In the genomic region with DNA sequence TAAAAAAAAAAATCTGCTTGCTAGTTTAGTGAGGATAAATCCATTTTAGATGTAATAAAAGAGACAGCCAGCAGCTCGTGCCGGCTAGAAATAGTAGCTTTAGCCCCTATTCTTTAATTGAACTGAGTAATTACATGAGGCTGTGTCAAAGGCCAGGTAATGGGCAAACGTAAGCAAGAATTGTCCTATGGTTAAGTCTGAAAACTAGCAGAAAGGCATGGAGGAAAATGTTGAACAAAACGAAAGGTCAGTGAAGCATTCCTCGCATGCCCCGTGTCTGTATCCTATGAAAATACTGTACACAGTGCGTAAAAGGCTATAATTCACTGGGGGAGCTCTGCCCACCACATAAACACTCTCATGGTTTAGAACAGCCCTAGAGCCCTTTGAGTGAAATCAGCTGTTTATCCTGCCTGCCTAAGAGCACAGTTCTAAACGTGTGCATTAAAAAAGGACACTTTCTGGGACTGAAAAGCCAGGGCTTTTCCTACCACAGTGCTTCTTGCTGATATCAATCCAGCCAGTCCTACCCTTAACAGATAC, we compare ENCODE assay signal across 18 mouse cellular contexts.
A peak's percentile ranks its signal among the peaks of the same experiment; 100 is the strongest.
DNase-seq lines count a peak whose midpoint lies in the region; ATAC-seq and TF ChIP-seq lines count a peak whose summit lies in the region.
"Had no signal": no experiment of that assay in that cellular context is flagged by ENCODE, and none has a peak within 500 bp of the region (broad histone marks: within the 10 kb centered on the region; RNA-seq: fewer than 3 reads in every experiment).

No protein-coding gene starts in this region.

- 73% methylated on average over 8 of the region's 8 CpGs for WGBS in forebrain, embryonic 16.5 days
- 78% methylated on average over 8 of the region's 8 CpGs for WGBS in forebrain, embryonic 12.5 days
- 30% methylated on average over 8 of the region's 8 CpGs for WGBS in kidney, embryonic 14.5 days
- WGBS in intestine, embryonic 14.5 days = 22% methylated on average over 8 of the region's 8 CpGs
- WGBS in limb, embryonic 14.5 days = 27% methylated on average over 8 of the region's 8 CpGs

- no peaks in the 10 kb centered on the region for H3K27me3 ChIP-seq in forebrain, embryonic 16.5 days (replicated peaks; ENCODE audit: control insufficient read depth, insufficient read depth, low read length)
- no peaks in the 10 kb centered on the region for H3K27me3 ChIP-seq in forebrain, embryonic 12.5 days
- H3K27me3 ChIP-seq in kidney, embryonic 14.5 days (ENCODE audit: control insufficient read depth, insufficient read depth, low read length) = no peaks in the 10 kb centered on the region
- H3K27me3 ChIP-seq in intestine, embryonic 14.5 days (replicated peaks; ENCODE audit: control insufficient read depth, insufficient read depth, low read length) = no peaks in the 10 kb centered on the region
- H3K27me3 ChIP-seq in limb, embryonic 14.5 days (ENCODE audit: control insufficient read depth, insufficient read depth, low read length) = no peaks in the 10 kb centered on the region
- H3K27me3 ChIP-seq: neural tube, embryonic 12.5 days had no signal

- no peak for DNase-seq in kidney, adult 18-20 months
- peak; percentile 65 for DNase-seq in intestine, embryonic 14.5 days (ENCODE audit: low spot score)
- DNase-seq in limb, embryonic 14.5 days (ENCODE audit: low spot score) = no peak
- DNase-seq in adrenal gland, adult 18-20 months (ENCODE audit: low spot score in 2 of 2) = no peak
- DNase-seq in gastrocnemius, adult 8-10 months (ENCODE audit: low spot score in 2 of 2) = no peak
- DNase-seq: adrenal gland, adult 2 months; cerebellum, adult 9-10 months; heart, adult 18-20 months; layer of hippocampus, adult 9-11 months; liver; retina, postnatal 1 day; thymus, adult 2 months had no signal

- no peak for ATAC-seq in forebrain, embryonic 16.5 days
- no peak for ATAC-seq in forebrain, embryonic 12.5 days (ENCODE audit: low FRiP score)
- ATAC-seq in kidney, embryonic 14.5 days (ENCODE audit: low FRiP score, low TSS enrichment) = peak; percentile 89
- ATAC-seq in intestine, embryonic 14.5 days (replicated peaks; ENCODE audit: low FRiP score, low TSS enrichment, low read depth) = peak; percentile 87
- no peak for ATAC-seq in limb, embryonic 14.5 days (ENCODE audit: low FRiP score, low read depth)

- H3K4me2 ChIP-seq in forebrain, embryonic 16.5 days (ENCODE audit: low read length) = no peak overlapping the region; the same call in 1 of the 2 replicates
- H3K4me2 ChIP-seq in forebrain, embryonic 12.5 days = no peak overlapping the region
- peak overlapping the region; percentile 1; the same call in 1 of the 2 replicates for H3K4me2 ChIP-seq in kidney, embryonic 14.5 days (replicated peaks; ENCODE audit: low read depth, low read length)
- H3K4me2 ChIP-seq in intestine, embryonic 14.5 days (ENCODE audit: low read length) = peak overlapping the region; percentile 42
- H3K4me2 ChIP-seq in limb, embryonic 14.5 days (replicated peaks; ENCODE audit: low read depth, low read length, severe bottlenecking) = peak overlapping the region; percentile 27; the same call in 1 of the 2 replicates
- H3K4me2 ChIP-seq: hindbrain, embryonic 14.5 days; neural tube, embryonic 12.5 days had no signal

- no peak for TF ChIP-seq POLR2A in limb, embryonic 14.5 days (IDR thresholded peaks at IDR 0.05; ENCODE audit: borderline replicate concordance, extremely low read depth, insufficient read depth, insufficient read length)

- H3K36me3 ChIP-seq in forebrain, embryonic 16.5 days (ENCODE audit: control insufficient read depth, insufficient read depth) = no peaks in the 10 kb centered on the region
- H3K36me3 ChIP-seq in forebrain, embryonic 12.5 days (replicated peaks) = no peaks in the 10 kb centered on the region
- H3K36me3 ChIP-seq in kidney, embryonic 14.5 days (ENCODE audit: control insufficient read depth, insufficient read depth, low read length) = no peaks in the 10 kb centered on the region
- H3K36me3 ChIP-seq in intestine, embryonic 14.5 days (ENCODE audit: control insufficient read depth, insufficient read depth, low read length) = no peaks in the 10 kb centered on the region
- no peaks in the 10 kb centered on the region for H3K36me3 ChIP-seq in limb, embryonic 14.5 days (ENCODE audit: control insufficient read depth, insufficient read depth, low read length)
- H3K36me3 ChIP-seq: neural tube, embryonic 12.5 days had no signal

- H3K9me3 ChIP-seq in forebrain, embryonic 16.5 days (ENCODE audit: control insufficient read depth, low read length) = no peaks in the 10 kb centered on the region
- no peaks in the 10 kb centered on the region for H3K9me3 ChIP-seq in forebrain, embryonic 12.5 days
- no peaks in the 10 kb centered on the region for H3K9me3 ChIP-seq in kidney, embryonic 14.5 days (ENCODE audit: control insufficient read depth, low read length)
- no peaks in the 10 kb centered on the region for H3K9me3 ChIP-seq in intestine, embryonic 14.5 days (ENCODE audit: control insufficient read depth, low read length)
- no peaks in the 10 kb centered on the region for H3K9me3 ChIP-seq in limb, embryonic 14.5 days (ENCODE audit: control insufficient read depth, low read length)
- H3K9me3 ChIP-seq: neural tube, embryonic 12.5 days had no signal

- H3K4me3 ChIP-seq in forebrain, embryonic 16.5 days (replicated peaks; ENCODE audit: low read length) = no peak overlapping the region
- H3K4me3 ChIP-seq in forebrain, embryonic 12.5 days (replicated peaks) = no peak overlapping the region
- H3K4me3 ChIP-seq in kidney, embryonic 14.5 days (ENCODE audit: low read length) = no peak overlapping the region
- H3K4me3 ChIP-seq in intestine, embryonic 14.5 days (ENCODE audit: low read depth, low read length) = peak overlapping the region; percentile 10
- no peak overlapping the region for H3K4me3 ChIP-seq in limb, embryonic 14.5 days (replicated peaks; ENCODE audit: low read length)
- H3K4me3 ChIP-seq: neural tube, embryonic 12.5 days had no signal

- H3K4me1 ChIP-seq in forebrain, embryonic 16.5 days (replicated peaks; ENCODE audit: control insufficient read depth, insufficient read depth, low read length) = no peaks in the 10 kb centered on the region; the same call in 1 of the 2 replicates
- H3K4me1 ChIP-seq in forebrain, embryonic 12.5 days = no peaks in the 10 kb centered on the region
- H3K4me1 ChIP-seq in kidney, embryonic 14.5 days (ENCODE audit: control insufficient read depth, insufficient read depth, low read length) = 0 out of 2 replicates have a peak, but pooled peaks cover 10% of the 10 kb centered on the region
- peaks cover 28% of the 10 kb centered on the region for H3K4me1 ChIP-seq in intestine, embryonic 14.5 days (replicated peaks; ENCODE audit: control insufficient read depth, insufficient read depth, low read length)
- peaks cover 7% of the 10 kb centered on the region; the same call in 1 of the 2 replicates for H3K4me1 ChIP-seq in limb, embryonic 14.5 days (ENCODE audit: control insufficient read depth, insufficient read depth, low read length)
- H3K4me1 ChIP-seq: neural tube, embryonic 12.5 days had no signal

- no peak overlapping the region for H3K9ac ChIP-seq in forebrain, embryonic 16.5 days (replicated peaks; ENCODE audit: low read depth, low read length)
- no peak overlapping the region for H3K9ac ChIP-seq in forebrain, embryonic 12.5 days
- no peak overlapping the region for H3K9ac ChIP-seq in kidney, embryonic 14.5 days (ENCODE audit: low read depth, low read length)
- H3K9ac ChIP-seq in intestine, embryonic 14.5 days (ENCODE audit: low read length) = no peak overlapping the region
- no peak overlapping the region for H3K9ac ChIP-seq in limb, embryonic 14.5 days (ENCODE audit: low read depth, low read length, severe bottlenecking)
- H3K9ac ChIP-seq: hindbrain, embryonic 14.5 days; neural tube, embryonic 12.5 days had no signal

- H3K27ac ChIP-seq in forebrain, embryonic 16.5 days (ENCODE audit: low read length) = peak overlapping the region; percentile 53
- no peak overlapping the region for H3K27ac ChIP-seq in forebrain, embryonic 12.5 days
- H3K27ac ChIP-seq in kidney, embryonic 14.5 days (ENCODE audit: low read depth, low read length) = peak overlapping the region; percentile 81
- peak overlapping the region; percentile 94 for H3K27ac ChIP-seq in intestine, embryonic 14.5 days (ENCODE audit: low read depth)
- peak overlapping the region; percentile 22; the same call in 1 of the 2 replicates for H3K27ac ChIP-seq in limb, embryonic 14.5 days (replicated peaks; ENCODE audit: low read depth, low read length)
- H3K27ac ChIP-seq: hindbrain, embryonic 14.5 days; macrophage; neural tube, embryonic 12.5 days had no signal

Comparison
In these comparisons a context has a peak if more than half of its experiments do, and no peak if none do; other contexts are left out.
1. ATAC-seq: peak in kidney, embryonic 14.5 days (single experiment) and intestine, embryonic 14.5 days (single experiment); none in forebrain, embryonic 16.5 days (single experiment), forebrain, embryonic 12.5 days (single experiment) and limb, embryonic 14.5 days (single experiment).
2. H3K4me2 ChIP-seq: peak in kidney, embryonic 14.5 days (single experiment), intestine, embryonic 14.5 days (single experiment) and limb, embryonic 14.5 days (single experiment); none in forebrain, embryonic 16.5 days (single experiment) and forebrain, embryonic 12.5 days (single experiment).